Mouse (Mus musculus): ENCODE results near the gene Abhd12b.

- TF ChIP-seq CTCF (IDR thresholded peaks at IDR 0.05; ENCODE audit: low read depth) (no peak), EP300 (optimal IDR thresholded peaks at IDR 0.05) (no peak)
Measured at GRCm38 (mm10) chr12:70214281-70214680, 60.3 kb downstream of the Abhd12b start.

Data from stomach, postnatal 0 days (tissue).